Mouse (Mus musculus) CH12.LX (cell line): ENCODE measurements around the gene Rbfox1. TPM values are rescaled to one million over a fixed set of nuclear protein-coding genes. Genes with fewer than 3 reads are reported as not detected.
A peak's percentile ranks its signal among the peaks of the same experiment; 100 is the strongest.

ENCODE experiments used
- DNase-seq: peaks from one replicate; pipeline ENCODE4 v3.0.0-alpha.2; 2013; ENCODE audit errors: extremely low read depth
- H3K27ac ChIP-seq: 2 replicates; pipeline ENCODE4 v1.5.1; 2012; ENCODE audit warnings: low read depth, mild to moderate bottlenecking, control low read depth, moderate library complexity; ENCODE audit not compliant: insufficient read depth
- H3K27me3 ChIP-seq: replicated peaks from 2 replicates; pipeline ENCODE3; 2012; ENCODE audit warnings: inconsistent platforms
- H3K36me3 ChIP-seq, 2 experiments: replicated peaks in 1 of 2; 2 replicates each; pipeline versions ENCODE3 to v1.6.1; 2012; ENCODE audit warnings: inconsistent platforms in 1 of 2, low read length in 1 of 2, mild to moderate bottlenecking in 1 of 2, mixed read lengths in 1 of 2, moderate library complexity in 1 of 2; ENCODE audit not compliant: control insufficient read depth in 1 of 2, insufficient read depth in 1 of 2
- H3K4me1 ChIP-seq, 2 experiments: 2 replicates each; pipeline ENCODE4 v1.6.1; 2012; ENCODE audit warnings: inconsistent platforms in 1 of 2, moderate library complexity in 1 of 2; ENCODE audit not compliant: insufficient read depth in 2 of 2, control insufficient read depth in 1 of 2
- H3K4me2 ChIP-seq: 2 replicates; pipeline ENCODE4 v1.6.1; 2012; ENCODE audit warnings: low read depth, mild to moderate bottlenecking, control low read depth; ENCODE audit not compliant: poor library complexity, insufficient read depth, severe bottlenecking
- H3K4me3 ChIP-seq, 3 experiments: fragments of 150-350 bp in 1 of 3; sonication (generic) in 1 of 3; replicated peaks in 1 of 3; 2 replicates each; pipeline versions ENCODE3 to v1.5.1; 2011 to 2012; ENCODE audit warnings: low read depth in 2 of 3, low read length in 2 of 3, mild to moderate bottlenecking in 2 of 3, moderate library complexity in 2 of 3, control low read depth in 1 of 3, improper control_type of control experiment in 1 of 3, inconsistent platforms in 1 of 3, mixed read lengths in 1 of 3; ENCODE audit not compliant: poor library complexity in 1 of 3
- H3K79me2 ChIP-seq: replicated peaks from 2 replicates; pipeline ENCODE4 v1.6.1; 2012; ENCODE audit warnings: mild to moderate bottlenecking, moderate library complexity; ENCODE audit not compliant: control insufficient read depth, poor library complexity, insufficient read depth, severe bottlenecking; ENCODE audit errors: extremely low read depth
- H3K9ac ChIP-seq: 2 replicates; pipeline ENCODE4 v1.6.1; 2012; ENCODE audit warnings: low read depth, mild to moderate bottlenecking, control low read depth, moderate library complexity; ENCODE audit not compliant: insufficient read depth
- H3K9me3 ChIP-seq: replicated peaks from 2 replicates; pipeline ENCODE3; 2012; ENCODE audit warnings: low read length, inconsistent platforms, mixed read lengths
- CHD1 ChIP-seq: IDR thresholded peaks from 2 replicates; pipeline ENCODE4 v1.6.1; 2012; ENCODE audit warnings: low read depth, low read length, improper control_type of control experiment, inconsistent platforms
- CTCF ChIP-seq, 2 experiments: IDR thresholded peaks in 1 of 2; conservative IDR thresholded peaks in 1 of 2; 2 replicates each; pipeline ENCODE4 v1.5.1; 2011 to 2012; ENCODE audit warnings: low read depth in 2 of 2, low read length in 2 of 2, improper control_type of control experiment in 1 of 2, inconsistent platforms in 1 of 2, mild to moderate bottlenecking in 1 of 2, moderate library complexity in 1 of 2
- E2F4 ChIP-seq: IDR thresholded peaks from 2 replicates; pipeline ENCODE4 v1.6.1; 2011; ENCODE audit warnings: low read depth, low read length, improper control_type of control experiment; ENCODE audit not compliant: insufficient replicate concordance
- ELF1 ChIP-seq: IDR thresholded peaks from 2 replicates; pipeline ENCODE4 v1.6.1; 2014; ENCODE audit warnings: low read depth, mild to moderate bottlenecking, inconsistent platforms, low read length, improper control_type of control experiment
- EP300 ChIP-seq: IDR thresholded peaks from 2 replicates; pipeline ENCODE4 v1.6.1; 2011; ENCODE audit warnings: low read length, improper control_type of control experiment
- ETS1 ChIP-seq: conservative IDR thresholded peaks from 2 replicates; pipeline ENCODE4 v1.6.1; 2012; ENCODE audit warnings: low read depth, mild to moderate bottlenecking, inconsistent platforms, low read length, improper control_type of control experiment, moderate library complexity
- GABPA ChIP-seq: IDR thresholded peaks from 2 replicates; pipeline ENCODE4 v1.6.1; 2012; ENCODE audit warnings: low read depth, low read length, improper control_type of control experiment, inconsistent platforms; ENCODE audit not compliant: insufficient replicate concordance
- HCFC1 ChIP-seq: IDR thresholded peaks from 2 replicates; pipeline ENCODE4 v1.6.1; 2012; ENCODE audit warnings: low read depth, mild to moderate bottlenecking, inconsistent platforms, low read length, improper control_type of control experiment
- IRF4 ChIP-seq: IDR thresholded peaks from 2 replicates; pipeline ENCODE4 v1.6.1; 2014; ENCODE audit warnings: low read depth, mild to moderate bottlenecking, inconsistent platforms, low read length, improper control_type of control experiment
- JUN ChIP-seq: IDR thresholded peaks from 2 replicates; pipeline ENCODE4 v1.6.1; 2011; ENCODE audit warnings: low read depth, mild to moderate bottlenecking, low read length, improper control_type of control experiment, moderate library complexity; ENCODE audit not compliant: insufficient read depth
- JUND ChIP-seq: conservative IDR thresholded peaks from 2 replicates; pipeline ENCODE4 v1.6.1; 2011; ENCODE audit warnings: low read depth, low read length, improper control_type of control experiment
- MAFK ChIP-seq: IDR thresholded peaks from 2 replicates; pipeline ENCODE4 v1.6.1; 2011; ENCODE audit warnings: low read length, improper control_type of control experiment; ENCODE audit not compliant: insufficient replicate concordance
- MAX ChIP-seq: IDR thresholded peaks from 2 replicates; pipeline ENCODE4 v1.6.1; 2011; ENCODE audit warnings: low read length, improper control_type of control experiment
- MAZ ChIP-seq: IDR thresholded peaks from 2 replicates; pipeline ENCODE4 v1.6.1; 2012; ENCODE audit warnings: low read depth, mild to moderate bottlenecking, inconsistent platforms, low read length, improper control_type of control experiment, moderate library complexity
- MEF2A ChIP-seq: IDR thresholded peaks from 2 replicates; pipeline ENCODE4 v1.6.1; 2014; ENCODE audit warnings: low read depth, mild to moderate bottlenecking, inconsistent platforms, low read length, improper control_type of control experiment, borderline replicate concordance
- MXI1 ChIP-seq: IDR thresholded peaks from 2 replicates; pipeline ENCODE4 v1.6.1; 2011; ENCODE audit warnings: mild to moderate bottlenecking, low read depth, low read length, improper control_type of control experiment
- RCOR1 ChIP-seq: conservative IDR thresholded peaks from 2 replicates; pipeline ENCODE4 v1.6.1; 2012; ENCODE audit warnings: low read depth, mild to moderate bottlenecking, inconsistent platforms, low read length, improper control_type of control experiment
- TBP ChIP-seq: conservative IDR thresholded peaks from 2 replicates; pipeline ENCODE4 v1.6.1; 2011; ENCODE audit warnings: low read depth, low read length, improper control_type of control experiment
- TCF12 ChIP-seq: IDR thresholded peaks from 2 replicates; pipeline ENCODE4 v1.6.1; 2014; ENCODE audit warnings: low read depth, mild to moderate bottlenecking, inconsistent platforms, low read length, improper control_type of control experiment
- USF1 ChIP-seq: IDR thresholded peaks from 2 replicates; pipeline ENCODE4 v1.6.1; 2014; ENCODE audit warnings: low read depth, mild to moderate bottlenecking, inconsistent platforms, low read length, improper control_type of control experiment
- USF2 ChIP-seq: conservative IDR thresholded peaks from 2 replicates; pipeline ENCODE4 v1.6.1; 2011; ENCODE audit warnings: low read depth, low read length, improper control_type of control experiment
- ZKSCAN1 ChIP-seq: IDR thresholded peaks from 2 replicates; pipeline ENCODE4 v1.6.1; 2012; ENCODE audit warnings: low read depth, inconsistent platforms, low read length, improper control_type of control experiment, borderline replicate concordance
- ZMIZ1 ChIP-seq: IDR thresholded peaks from 2 replicates; pipeline ENCODE4 v1.6.1; 2012; ENCODE audit warnings: low read depth, mild to moderate bottlenecking, inconsistent platforms, low read length, improper control_type of control experiment
- dilution Hi-C: fragments of 300-500 bp; cut with MboI; formaldehyde crosslinking; loops from 2 replicates; pipeline ENCODE4 v1.14.3; 2020; ENCODE audit warnings: low sequenced_read_pairs; ENCODE audit not compliant: extremely low pct_unique_long_range_greater_than_20kb, extremely low pct_ligation_motif_present
- in situ Hi-C: fragments of 300-500 bp; cut with MboI; formaldehyde crosslinking; loops from 3 replicates; pipeline ENCODE4 v1.14.3; 2019; ENCODE audit warnings: low sequenced_read_pairs, low pct_ligation_motif_present, low pct_unique_long_range_greater_than_20kb, mixed read lengths
- polyA plus RNA-seq: library from polyadenylated mRNA; unstranded; fragments of >175 nt; gene quantifications from 2 replicates; pipeline ENCODE4 v1.2.1, GENCODE M21; 2012; ENCODE audit warnings: low read depth; ENCODE audit not compliant: insufficient read length
- total RNA-seq, 2 experiments: library from RNA; depleted of rRNA; stranded (reverse); fragments of 300-350 nt in 1 of 2; fragments of >200 nt in 1 of 2; gene quantifications; 2 replicates each; pipeline ENCODE4 v1.2.3; 2012 to 2014

Gene Rbfox1
- total and polyA plus RNA-seq, 3 experiments = not detected

- peak; percentile 20; the same call in 1 of the 2 replicates for TF ChIP-seq IRF4
- TF ChIP-seq RCOR1 = no peak
- no peak for TF ChIP-seq ZKSCAN1
- no peak for TF ChIP-seq E2F4
Measured at GRCm38 (mm10) chr16:6842066-6842785, 957.1 kb downstream of the Rbfox1 start (continued).

- Histone ChIP-seq H3K4me3 (no peak overlapping the region), H3K79me2 (no peaks in the 10 kb centered on the region), H3K9ac (no peak overlapping the region), H3K4me1 (no peaks in the 10 kb centered on the region), H3K27me3 (no peaks in the 10 kb centered on the region), H3K4me2 (no peak overlapping the region), H3K27ac (no peak overlapping the region), H3K36me3 (no peaks in the 10 kb centered on the region), H3K9me3 (peaks cover 75% of the 10 kb centered on the region)
- no peak for DNase-seq
- in situ Hi-C loops (no loop called here), dilution Hi-C loops (no loop called here)
- TF ChIP-seq JUND (no peak), CTCF (conservative IDR thresholded peaks at IDR 0.05 in 1 of 2, IDR thresholded peaks at IDR 0.05 in 1 of 2; ENCODE audit: low read depth in 2 of 2, low read length in 2 of 2) (no peak), EP300 (no peak), USF2 (no peak), CHD1 (no peak), ZMIZ1 (no peak), MEF2A (no peak), MAZ (no peak), MAFK (no peak), GABPA (no peak), JUN (no peak), HCFC1 (no peak), USF1 (no peak), MXI1 (no peak), ETS1 (no peak), TCF12 (no peak), ELF1 (no peak), MAX (no peak), TBP (no peak), RCOR1 (no peak)
Measured at GRCm38 (mm10) chr16:6844659-6845058, 959.5 kb downstream of the Rbfox1 start.
